Mouse (Mus musculus) kidney, postnatal 14 days (tissue): ENCODE measurements at regions not wholly inside any gene's neighbourhood (a gene's known extent, or its start where the extent isn't known, plus 50 kb on each side); places are given as distances from the start of the nearest gene placed in this dataset.
A peak's percentile ranks its signal among the peaks of the same experiment; 100 is the strongest.

Experiments
- DNase-seq: peaks from one replicate; pipeline ENCODE4 v3.0.0; 2022; ENCODE audit warnings: mixed read lengths

- no peak for DNase-seq
Observed at GRCm38 (mm10) chr8:116452806-116453205, 52.0 kb upstream of the Dynlrb2 start.

- DNase-seq: no peak
Observed at GRCm38 (mm10) chr8:116451397-116451796, 53.4 kb upstream of the Dynlrb2 start.

- no peak for DNase-seq
Observed at GRCm38 (mm10) chr8:116447452-116447851, 57.3 kb upstream of the Dynlrb2 start.

GRCm38 (mm10) chr8:116442827-116443226 is 61.9 kb upstream of the Dynlrb2 start:
- DNase-seq: no peak

GRCm38 (mm10) chr8:116438895-116439294 is 65.9 kb upstream of the Dynlrb2 start:
- peak; percentile 83 for DNase-seq

GRCm38 (mm10) chr8:116435268-116435980 is 69.3 kb upstream of the Dynlrb2 start:
- peak; percentile 62 for DNase-seq

- peak; percentile 7 for DNase-seq
Observed at GRCm38 (mm10) chr8:116430051-116430450, 74.7 kb upstream of the Dynlrb2 start.

DNA sequence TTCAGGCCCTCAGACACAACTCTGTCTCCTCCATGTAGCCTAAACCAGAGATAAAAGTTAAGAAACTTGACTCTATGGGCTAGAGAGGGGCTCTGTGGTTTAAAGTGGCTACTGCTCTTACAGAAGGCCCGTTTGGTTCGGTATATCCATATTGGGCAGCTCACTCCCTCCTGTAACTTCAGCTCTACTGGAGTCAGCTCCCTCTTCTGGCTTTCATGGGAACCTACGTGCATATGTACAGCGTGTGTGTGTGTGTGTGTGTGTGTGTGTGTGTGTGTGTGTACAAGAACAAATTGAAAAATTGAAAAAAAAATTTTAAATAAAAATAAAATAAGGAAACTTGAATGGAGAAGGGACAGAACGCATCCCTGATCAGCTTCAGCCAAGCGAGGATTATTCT is 75.1 kb upstream of the Dynlrb2 start:
- DNase-seq: no peak

- no peak for DNase-seq
Observed at GRCm38 (mm10) chr8:116422826-116423225, 81.9 kb upstream of the Dynlrb2 start.

DNA sequence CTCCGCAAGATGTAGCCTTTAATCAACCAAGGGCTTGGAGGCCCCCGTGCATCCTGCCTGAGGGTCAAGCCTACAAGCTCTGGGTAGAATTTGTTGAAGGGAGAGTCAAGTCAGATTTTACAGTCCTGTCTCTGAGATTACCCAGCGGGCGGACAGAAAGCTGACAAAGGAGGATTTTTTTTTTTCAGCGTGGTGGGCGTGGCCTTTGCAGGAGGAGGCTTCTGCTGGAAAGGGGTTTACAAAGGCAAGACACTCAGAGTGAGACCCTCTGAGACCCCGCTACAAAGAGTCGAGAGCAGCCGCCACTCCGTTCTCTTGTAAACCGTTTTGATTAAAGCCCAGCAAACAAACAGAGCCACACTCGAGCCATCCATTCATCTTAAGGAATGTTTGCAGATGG is 92.1 kb upstream of the Dynlrb2 start:
- no peak for DNase-seq

- no peak for DNase-seq
Observed at GRCm38 (mm10) chr8:116410041-116410440, 94.7 kb upstream of the Dynlrb2 start.

GRCm38 (mm10) chr8:116409011-116409410 is 95.8 kb upstream of the Dynlrb2 start:
- no peak for DNase-seq

DNA sequence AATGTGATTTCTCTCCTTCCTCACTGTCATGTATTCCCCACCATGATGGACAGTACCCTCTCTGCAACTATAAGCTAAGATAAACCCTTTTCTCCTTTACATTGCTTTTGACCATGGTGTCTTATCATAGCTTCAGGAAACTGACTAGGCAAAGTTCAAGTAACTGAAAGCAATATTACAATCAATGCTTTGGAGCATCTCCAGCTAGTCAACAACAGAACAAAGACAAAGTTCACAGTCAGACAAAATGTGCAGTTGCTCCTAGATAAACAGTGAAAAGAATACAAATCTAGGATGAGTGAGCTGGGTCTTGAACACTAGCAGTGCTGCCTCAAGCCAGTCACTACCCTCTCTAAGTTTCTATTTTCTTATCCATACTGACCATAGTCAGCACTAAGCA is 100.2 kb upstream of the Dynlrb2 start:
- DNase-seq: no peak

GRCm38 (mm10) chr8:116403366-116403765 is 101.4 kb upstream of the Dynlrb2 start:
- no peak for DNase-seq

DNA sequence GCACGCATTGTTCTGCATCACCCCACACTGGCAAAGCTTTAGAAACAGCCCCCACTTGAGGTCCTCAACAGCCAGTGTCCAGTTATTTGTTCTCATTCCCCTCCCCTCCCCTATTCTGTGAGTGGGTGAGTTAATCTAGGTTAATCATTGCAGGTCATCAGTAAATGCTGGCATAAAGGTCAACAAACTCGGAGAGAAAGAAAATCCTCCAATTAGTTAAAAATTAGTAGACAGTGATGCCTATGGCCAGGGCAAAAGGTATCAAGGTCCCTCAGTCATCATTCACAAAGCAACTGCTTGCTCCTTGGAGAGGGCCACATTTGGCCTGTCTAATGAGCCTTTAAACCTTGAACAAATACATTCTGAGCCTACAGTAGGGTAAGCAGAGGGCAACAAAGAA is 105.3 kb upstream of the Dynlrb2 start:
- DNase-seq: peak; percentile 50

DNA sequence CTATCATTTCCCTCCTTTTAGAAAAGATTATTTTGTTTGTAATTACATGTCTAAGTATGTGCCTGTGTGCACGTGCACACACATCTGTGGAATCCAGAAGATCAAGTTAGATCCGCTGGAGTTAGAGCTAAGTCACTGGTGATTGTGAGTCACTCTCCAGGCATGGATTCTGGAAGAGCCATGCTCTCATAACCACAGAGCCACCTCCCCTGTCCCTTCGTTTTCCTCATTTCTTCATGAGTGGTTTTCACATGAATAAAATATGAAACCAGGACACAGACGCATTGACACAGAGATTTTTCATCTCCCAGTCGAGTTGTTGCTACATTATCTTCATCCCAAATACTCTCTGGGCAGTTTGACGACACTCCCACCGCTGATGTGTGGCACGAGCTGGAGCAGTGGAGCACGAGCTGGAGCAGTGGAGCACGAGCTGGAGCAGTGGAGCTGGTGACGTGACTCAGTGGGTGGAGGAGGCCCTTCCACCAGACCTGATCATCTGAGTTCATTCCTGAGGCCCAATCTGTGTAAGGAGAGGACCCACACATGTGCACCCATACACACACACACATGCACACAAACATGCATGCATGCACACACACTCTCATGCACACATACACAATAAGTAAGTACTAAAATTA is 106.1 kb upstream of the Dynlrb2 start:
- peak; percentile 26 for DNase-seq

DNA sequence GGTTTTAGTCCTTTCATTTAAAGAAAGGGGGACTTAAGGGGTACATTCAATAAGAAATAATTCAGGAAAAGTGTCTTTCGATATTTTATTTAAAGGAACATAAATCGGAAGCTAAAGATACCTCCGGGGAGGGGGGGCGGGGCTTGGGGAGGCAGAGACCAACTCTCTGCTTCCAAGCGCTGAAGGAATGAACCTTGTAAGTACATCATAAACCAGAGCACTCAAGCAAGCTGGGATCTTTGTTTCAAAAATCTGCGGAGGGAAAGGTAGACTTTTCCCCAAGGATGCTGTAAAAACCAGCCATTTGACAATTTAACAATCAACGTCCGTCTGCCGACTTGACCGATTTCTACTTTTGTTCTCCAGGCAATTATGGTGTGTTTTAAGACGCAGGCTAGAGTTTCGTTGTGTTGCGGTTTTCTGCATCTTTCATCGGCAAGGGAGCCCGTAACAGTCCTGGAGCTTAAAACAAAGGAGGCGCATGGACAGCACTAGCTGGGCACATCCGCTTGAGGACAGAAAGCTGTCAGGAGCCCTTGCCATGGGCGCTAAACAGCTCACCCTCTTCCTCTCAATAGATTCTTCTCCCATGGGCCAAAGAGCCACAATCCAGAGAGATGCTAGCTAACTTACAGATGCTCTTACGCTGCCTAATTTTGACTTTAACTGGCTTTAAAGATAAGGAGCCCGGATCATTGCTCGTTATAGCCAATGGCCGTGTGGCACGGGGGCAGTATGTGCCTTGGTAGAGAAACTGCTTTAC is 119.4 kb upstream of the Dynlrb2 start:
- DNase-seq: no peak

DNA sequence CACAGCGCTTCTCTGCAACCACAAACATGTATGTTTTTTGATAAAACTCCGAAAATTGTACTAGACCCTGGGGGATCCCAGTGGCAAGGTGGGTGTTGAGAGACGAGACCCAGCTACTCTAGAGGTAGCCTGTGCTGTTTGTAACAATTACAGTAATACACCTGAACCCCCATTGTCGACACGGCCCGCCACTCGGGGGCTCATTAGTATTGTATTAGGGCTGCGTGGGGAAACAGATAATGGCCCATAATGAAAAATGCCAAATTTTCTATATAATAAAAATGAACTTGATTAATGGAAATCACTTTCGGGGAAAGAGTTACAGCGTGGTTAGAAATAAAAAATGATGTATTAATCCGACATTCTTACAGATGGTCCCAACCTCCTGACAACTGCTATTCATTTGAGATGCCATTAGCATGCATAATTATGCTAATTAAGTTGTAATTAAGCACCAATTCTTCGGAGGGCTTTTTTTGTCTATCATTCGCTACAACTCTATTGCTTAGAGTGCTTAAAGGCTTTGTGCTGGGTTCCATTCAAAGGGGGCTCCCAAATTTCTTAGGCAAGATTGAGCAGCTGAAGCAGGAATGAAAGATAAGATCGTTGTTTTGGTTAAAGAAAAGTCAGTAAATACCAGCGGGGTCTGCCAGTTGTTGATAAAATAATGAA is 120.2 kb upstream of the Dynlrb2 start:
- DNase-seq: no peak

- no peak for DNase-seq
Observed at GRCm38 (mm10) chr8:116383495-116384417, 121.0 kb upstream of the Dynlrb2 start.

- DNase-seq: no peak
Observed at GRCm38 (mm10) chr8:116383036-116383435, 121.7 kb upstream of the Dynlrb2 start.

- DNase-seq: peak; percentile 14
Observed at GRCm38 (mm10) chr8:116380601-116381000, 124.2 kb upstream of the Dynlrb2 start.

GRCm38 (mm10) chr8:116379851-116380250 is 124.9 kb upstream of the Dynlrb2 start:
- no peak for DNase-seq
